Mouse (Mus musculus): ENCODE results near the gene Mark1.

Mark1 gene

GRCm38 (mm10) chr1:184999071-184999750 is at the start of gene Mark1:
Gene Mark1 (minus strand): TSS chr1:184999570.
- no peak for DNase-seq (ENCODE audit: low read depth, low spot score)

GRCm38 (mm10) chr1:185047516-185048247 is 48.3 kb upstream of the Mark1 start:
- no peak for DNase-seq (ENCODE audit: low read depth, low spot score)

GRCm38 (mm10) chr1:185046513-185046912 is 47.1 kb upstream of the Mark1 start:
- no peak for DNase-seq (ENCODE audit: low read depth, low spot score)

- DNase-seq (ENCODE audit: low read depth, low spot score) = no peak
Measured at GRCm38 (mm10) chr1:185038183-185038686, 38.9 kb upstream of the Mark1 start.

- no peak for DNase-seq (ENCODE audit: low read depth, low spot score)
Measured at GRCm38 (mm10) chr1:185030565-185030964, 31.2 kb upstream of the Mark1 start.

- DNase-seq (ENCODE audit: low read depth, low spot score) = no peak
Measured at GRCm38 (mm10) chr1:185020429-185021168, 21.2 kb upstream of the Mark1 start.

DNA sequence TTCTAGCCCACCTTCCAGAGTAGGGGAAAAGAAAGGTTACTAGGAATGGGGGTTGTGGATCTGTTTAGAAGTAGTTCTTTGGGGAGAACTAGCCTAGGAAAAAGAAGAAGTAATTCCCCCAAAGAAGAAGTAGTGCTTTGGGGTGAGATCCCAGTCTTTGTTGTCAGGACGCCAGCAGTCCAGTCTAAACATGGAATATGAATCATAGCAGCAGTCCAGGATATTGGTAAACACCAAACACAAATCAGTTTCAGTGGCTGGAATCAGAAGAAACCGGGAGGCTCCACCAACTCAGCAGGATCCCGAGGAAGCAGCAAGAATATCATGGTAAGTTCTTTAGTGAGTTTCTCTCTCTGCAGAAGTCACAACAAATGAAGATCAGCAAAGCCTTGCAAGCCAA is 13.2 kb upstream of the Mark1 start:
- no peak for DNase-seq (ENCODE audit: low read depth, low spot score)

- DNase-seq (ENCODE audit: low read depth, low spot score) = no peak
Measured at GRCm38 (mm10) chr1:185007066-185007465, 7.7 kb upstream of the Mark1 start.

DNA sequence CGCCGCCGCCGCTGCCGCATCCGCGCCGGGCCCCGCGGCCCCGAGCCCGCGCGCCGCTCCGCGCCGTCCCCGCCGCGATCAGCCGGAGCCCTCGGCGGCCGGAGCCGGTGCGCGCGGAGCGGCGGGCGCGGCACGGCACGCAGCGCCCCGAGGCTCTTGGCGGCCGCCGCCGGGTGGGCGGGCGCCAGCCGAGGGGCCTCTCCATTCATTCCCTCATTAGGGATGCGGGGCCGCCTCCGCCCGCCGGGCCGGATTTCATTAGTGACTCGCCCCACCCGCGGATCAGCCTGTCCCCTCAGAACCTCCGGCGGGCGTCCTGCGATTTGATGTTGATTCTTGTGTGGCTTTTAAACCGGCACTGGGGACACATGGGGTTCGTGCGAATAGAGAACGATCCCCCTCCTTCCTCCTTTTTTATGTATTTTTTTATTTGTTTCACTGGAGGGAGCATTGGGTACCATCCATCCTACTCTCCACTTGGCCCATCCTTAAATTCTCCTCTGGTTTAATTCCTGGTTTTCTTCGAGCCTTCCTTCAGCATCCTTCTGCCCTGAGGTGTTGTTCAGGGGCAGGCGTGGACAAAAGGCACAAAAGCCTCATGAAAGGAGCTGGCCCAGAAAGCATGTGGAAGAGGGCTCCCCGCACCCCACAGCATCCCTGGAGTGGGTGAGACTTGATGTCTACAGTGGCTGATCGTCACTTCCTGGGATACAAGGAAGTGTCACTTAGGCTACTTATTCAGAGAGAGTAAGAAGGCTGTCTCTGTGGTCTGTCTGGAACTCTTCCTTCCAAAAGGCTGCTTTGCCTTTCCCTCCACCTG is 620 bp upstream of the Mark1 start:
- peak; percentile 55 for DNase-seq (ENCODE audit: low read depth, low spot score)

GRCm38 (mm10) chr1:184998631-184999030 is 739 bp downstream of the Mark1 start:
- no peak for DNase-seq (ENCODE audit: low read depth, low spot score)

DNA sequence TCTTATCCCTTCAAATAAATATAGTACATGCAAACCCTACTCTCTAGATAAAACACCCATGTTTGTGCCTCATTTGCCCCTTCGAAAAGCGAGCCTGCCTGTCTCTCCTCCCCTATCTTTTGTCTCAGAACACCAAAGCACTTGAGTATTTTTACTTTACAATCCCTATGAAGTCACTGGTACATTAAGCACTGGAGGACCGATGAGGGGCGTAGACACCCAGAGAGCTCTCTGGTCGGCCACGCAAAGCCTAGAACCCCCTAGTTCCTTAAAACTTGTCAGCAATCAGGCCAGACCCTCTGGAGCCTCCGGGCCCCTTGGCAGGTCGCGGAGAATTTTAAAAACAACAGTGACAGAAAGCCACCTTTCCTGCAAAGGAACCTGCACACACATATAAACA is 1.2 kb downstream of the Mark1 start:
- DNase-seq (ENCODE audit: low read depth, low spot score) = no peak

GRCm38 (mm10) chr1:184997466-184997865 is 1.9 kb downstream of the Mark1 start:
- no peak for DNase-seq (ENCODE audit: low read depth, low spot score)

DNA sequence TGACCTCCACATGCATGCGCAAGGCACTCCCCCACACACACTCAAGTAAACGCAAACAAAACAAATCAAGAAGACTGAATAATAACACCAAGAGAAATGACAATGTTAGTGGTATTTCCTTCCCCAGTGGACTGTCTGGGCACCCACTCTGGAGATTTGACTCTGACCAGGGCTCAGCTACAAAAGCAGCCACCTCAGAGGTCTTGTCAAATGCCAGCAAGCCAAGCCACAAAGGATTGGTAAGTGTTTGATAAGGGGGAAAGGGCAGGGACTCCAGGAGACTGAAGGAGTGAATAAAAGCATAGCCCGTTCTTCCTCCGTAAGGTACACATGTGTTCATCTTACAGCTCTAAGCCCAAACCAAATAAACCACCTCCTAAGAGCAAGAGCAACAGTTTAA is 4.0 kb downstream of the Mark1 start:
- no peak for DNase-seq (ENCODE audit: low read depth, low spot score)

- no peak for DNase-seq (ENCODE audit: low read depth, low spot score)
Measured at GRCm38 (mm10) chr1:184991191-184991590, 8.2 kb downstream of the Mark1 start.

- DNase-seq (ENCODE audit: low read depth, low spot score) = no peak
Measured at GRCm38 (mm10) chr1:184986748-184987147, 12.6 kb downstream of the Mark1 start.

DNA sequence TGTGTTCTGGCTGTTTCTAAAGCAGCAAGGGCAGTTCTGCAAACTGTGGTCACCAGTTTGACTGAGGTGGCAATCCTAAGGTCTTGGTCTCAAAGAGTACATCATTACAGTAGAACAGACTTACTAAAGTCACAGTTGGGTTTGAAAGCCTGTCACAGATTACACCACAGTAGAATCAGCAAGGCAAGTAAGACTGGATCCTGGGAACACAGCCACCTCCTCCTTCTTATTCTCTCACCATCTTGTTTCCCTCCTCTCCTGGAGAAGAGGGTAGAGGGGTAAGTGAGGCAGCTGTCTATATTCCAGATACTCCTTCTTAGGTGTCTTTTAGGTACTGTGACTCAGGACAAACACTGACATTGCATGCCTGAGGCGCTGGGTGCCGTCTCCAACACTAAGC is 14.6 kb downstream of the Mark1 start:
- DNase-seq (ENCODE audit: low read depth, low spot score) = no peak

DNA sequence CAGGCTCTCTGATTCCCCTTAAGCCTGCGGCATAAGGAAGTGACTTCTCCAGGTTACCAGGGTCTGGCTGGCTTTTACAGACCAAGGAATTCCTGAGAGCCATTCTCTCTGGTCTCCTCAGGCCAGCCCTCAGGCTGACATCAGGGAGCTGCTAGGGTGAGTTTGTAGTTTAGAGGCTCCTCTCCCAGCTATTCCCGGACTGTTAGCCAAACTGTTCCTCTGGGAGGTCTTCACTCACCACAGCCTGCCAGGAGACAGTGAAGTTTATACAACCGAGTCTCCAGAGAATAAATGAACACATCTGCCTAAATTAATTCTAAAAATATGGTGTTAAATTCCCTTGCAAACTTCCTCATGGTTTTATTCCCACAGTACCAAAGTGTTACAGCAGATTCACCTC is 15.6 kb downstream of the Mark1 start:
- DNase-seq (ENCODE audit: low read depth, low spot score) = no peak

- no peak for DNase-seq (ENCODE audit: low read depth, low spot score)
Measured at GRCm38 (mm10) chr1:184972214-184972776, 27.1 kb downstream of the Mark1 start.

DNA sequence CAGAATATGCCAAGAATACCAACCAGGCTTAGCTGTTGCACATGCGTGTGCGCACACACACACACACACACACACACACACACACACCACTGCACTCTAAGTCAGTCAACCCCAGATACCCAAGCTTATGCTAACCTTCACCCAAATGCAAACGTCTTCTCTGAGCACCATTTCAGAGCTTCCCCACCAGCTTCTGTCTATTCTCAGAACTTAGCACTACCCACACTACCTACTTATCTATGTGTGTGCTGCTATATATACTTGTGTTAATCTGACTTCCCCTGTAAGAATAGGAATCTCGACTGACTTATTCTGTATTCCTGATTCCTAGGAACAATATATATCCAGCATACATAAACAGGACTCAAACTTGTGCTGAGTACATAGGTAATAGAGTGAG is 30.0 kb downstream of the Mark1 start:
- no peak for DNase-seq (ENCODE audit: low read depth, low spot score)

DNA sequence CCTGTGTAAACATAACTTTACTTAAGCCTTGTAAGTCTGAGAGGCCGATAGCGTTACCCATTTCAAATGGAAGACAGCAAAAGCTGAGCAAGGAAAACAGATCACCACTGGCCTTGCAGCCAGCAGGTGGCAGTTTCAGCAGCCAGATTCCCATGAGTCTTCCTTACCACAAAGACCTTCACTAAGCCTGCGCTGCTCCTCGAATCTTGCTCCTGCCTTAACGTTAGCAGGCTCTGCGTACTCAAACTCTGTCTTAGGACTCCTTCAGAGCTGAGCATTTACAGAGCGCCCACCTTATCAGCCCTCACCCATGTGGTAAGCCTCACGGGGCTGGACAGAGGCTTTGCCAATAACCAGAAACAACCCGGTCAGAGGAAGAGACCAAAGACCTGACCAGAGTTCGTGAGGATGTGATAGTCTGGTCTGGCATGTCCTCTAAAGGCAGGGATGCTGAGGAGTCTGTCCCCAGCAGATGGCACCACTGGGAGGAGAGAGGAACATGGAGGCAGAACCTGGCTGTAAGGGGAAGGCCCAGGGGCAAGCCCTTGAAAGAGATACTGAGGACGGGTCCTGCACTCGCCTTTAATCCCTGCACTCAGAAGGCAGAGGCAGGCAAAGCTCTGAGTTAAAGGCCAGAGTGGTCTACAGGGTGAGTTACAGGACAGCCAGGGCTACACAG is 33.5 kb downstream of the Mark1 start:
- no peak for DNase-seq (ENCODE audit: low read depth, low spot score)
